Mouse (Mus musculus): Measurements from ENCODE around the gene Slc2a4.

DNA sequence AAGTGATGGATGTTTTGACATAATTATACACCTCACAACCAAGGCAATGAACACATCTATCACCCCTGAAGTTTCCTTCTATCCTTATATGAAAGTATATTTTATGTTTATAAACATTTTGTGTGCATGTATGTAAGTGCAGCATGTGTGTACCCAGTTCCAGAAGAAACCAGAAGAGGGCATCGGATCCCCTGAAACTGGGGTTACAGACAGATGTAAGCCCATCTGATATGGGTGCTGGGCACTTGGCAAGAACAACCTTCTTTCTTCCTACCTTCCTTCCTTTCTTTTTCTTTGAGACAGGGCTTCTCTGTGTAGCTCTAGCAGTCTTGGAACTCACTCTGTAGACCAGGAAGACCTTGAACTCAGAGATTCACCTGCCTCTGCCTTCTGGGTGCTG, 8.2 kb upstream of the Slc2a4 start:
- TF ChIP-seq CEBPB (IDR thresholded peaks at IDR 0.05; ENCODE audit: insufficient read depth, poor library complexity, severe bottlenecking) (no peak), MAX (IDR thresholded peaks at IDR 0.05; ENCODE audit: low read depth) (no peak), POLR2A (IDR thresholded peaks at IDR 0.05; ENCODE audit: insufficient read length, low read depth) (no peak), E2F4 (IDR thresholded peaks at IDR 0.05; ENCODE audit: insufficient read depth) (no peak)
